ENCODE assay signal across 21 mouse cellular contexts in the genomic region with DNA sequence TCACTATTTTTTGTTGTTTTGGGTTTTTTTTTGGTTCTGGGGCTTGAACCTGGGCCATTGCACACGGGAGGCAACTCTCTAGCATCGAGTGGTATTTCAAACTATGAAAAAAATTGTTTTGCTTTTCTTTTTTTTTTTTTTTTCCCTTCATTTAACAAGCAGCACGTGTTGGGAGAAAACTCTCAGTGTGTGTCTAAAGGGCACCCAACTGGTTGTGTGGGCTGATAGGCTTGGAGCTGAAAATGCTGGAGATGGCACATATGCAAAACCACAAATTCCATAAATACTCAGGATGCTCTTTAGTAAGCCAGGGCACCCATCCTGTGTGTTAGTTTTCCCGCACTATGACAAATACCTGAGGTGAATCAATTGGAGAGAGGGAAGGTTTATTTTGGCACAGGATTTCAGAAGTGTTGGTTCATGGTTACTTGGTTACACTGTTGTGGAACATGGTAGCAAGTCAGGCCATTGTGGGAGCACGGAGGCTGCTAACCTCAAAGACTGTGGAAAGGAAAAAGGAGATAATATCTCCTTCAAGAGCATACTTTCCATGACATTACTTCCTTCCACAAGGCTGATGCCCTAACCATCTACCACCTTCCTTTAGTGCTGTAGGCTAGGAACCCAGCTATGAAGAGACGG.
DNase-seq lines count a peak whose midpoint lies in the region; TF ChIP-seq lines count a peak whose summit lies in the region.
"Had no signal": no experiment of that assay in that cellular context is flagged by ENCODE, and none has a peak within 500 bp of the region (broad histone marks: within the 10 kb centered on the region; RNA-seq: fewer than 3 reads in every experiment).

No protein-coding gene starts in this region.

- H3K4me1 ChIP-seq in hindbrain, embryonic 10.5 days (replicated peaks), result peaks cover 9% of the 10 kb centered on the region
- H3K4me1 ChIP-seq: hindbrain, embryonic 15.5 days had no signal

- TF ChIP-seq CTCF in left cerebral cortex, adult 2 months (IDR thresholded peaks at IDR 0.05), result no peak

- no peak overlapping the region for H3K4me3 ChIP-seq in left cerebral cortex, adult 2 months
- no peak overlapping the region for H3K4me3 ChIP-seq in hindbrain, embryonic 10.5 days
- H3K4me3 ChIP-seq: embryonic facial prominence, embryonic 13.5 days; forebrain, embryonic 10.5 days; hindbrain, embryonic 15.5 days had no signal

- H3K36me3 ChIP-seq in hindbrain, embryonic 10.5 days, result no peaks in the 10 kb centered on the region
- H3K36me3 ChIP-seq: embryonic facial prominence, embryonic 13.5 days; forebrain, embryonic 10.5 days; hindbrain, embryonic 15.5 days had no signal

- intact Hi-C loops in left cerebral cortex, adult 2 months (cut with DNase I), result no loop called here

- H3K27ac ChIP-seq in left cerebral cortex, adult 2 months, result no peak overlapping the region
- H3K27ac ChIP-seq in hindbrain, embryonic 10.5 days, result no peak overlapping the region
- H3K27ac ChIP-seq: embryonic facial prominence, embryonic 13.5 days; forebrain, embryonic 10.5 days; hindbrain, embryonic 15.5 days; liver, embryonic 14.5 days had no signal

- 88% methylated on average over 6 of the region's 6 CpGs for WGBS in hindbrain, embryonic 10.5 days

- no peaks in the 10 kb centered on the region for H3K27me3 ChIP-seq in hindbrain, embryonic 10.5 days (ENCODE audit: insufficient read depth, poor library complexity, severe bottlenecking)
- H3K27me3 ChIP-seq: embryonic facial prominence, embryonic 13.5 days; hindbrain, embryonic 15.5 days had no signal

- H3K9me3 ChIP-seq in hindbrain, embryonic 10.5 days, result no peaks in the 10 kb centered on the region
- H3K9me3 ChIP-seq: embryonic facial prominence, embryonic 13.5 days; forebrain, embryonic 10.5 days; hindbrain, embryonic 15.5 days had no signal

- DNase-seq in thymus, postnatal 0 days (ENCODE audit: low spot score), result peak; percentile 10
- no peak for DNase-seq in thymus, postnatal 4 days
- DNase-seq in Muller cell, postnatal 12 days (ENCODE audit: inconsistent ontology term), result peak; percentile 92
- DNase-seq in fibroblast of lung, adult 2 months (ENCODE audit: low read depth), result peak; percentile 86
- no peak for DNase-seq in left cerebral cortex, adult 2 months (ENCODE audit: extremely low spot score in 1 of 2, low spot score in 2 of 2)
- no peak for DNase-seq in gastrocnemius, adult 8-10 months (ENCODE audit: low spot score in 2 of 2)
- no peak for DNase-seq in hindbrain, embryonic 10.5 days (ENCODE audit: low spot score)
- DNase-seq: adrenal gland, adult 8-10 months; cerebellum, adult 11-12 months; gastrocnemius, postnatal 14 days; heart, postnatal 14 days; kidney, adult 9 months; kidney, postnatal 4 days; left cerebral cortex, postnatal 4 days; lung, postnatal 10 days; right cerebral cortex, postnatal 14 days; thymus, postnatal 14 days had no signal

Comparison
In these comparisons a context has a peak if more than half of its experiments do, and no peak if none do; other contexts are left out.
1. DNase-seq: peak in thymus, postnatal 0 days (single experiment), Muller cell, postnatal 12 days (single experiment) and fibroblast of lung, adult 2 months (single experiment); none in thymus, postnatal 4 days (single experiment), left cerebral cortex, adult 2 months (0 of 2), gastrocnemius, adult 8-10 months (0 of 2) and hindbrain, embryonic 10.5 days (single experiment).